Mouse (Mus musculus) ES-E14 (cell line): ENCODE measurements around the gene Atoh8.

ENCODE experiments used
- HCFC1 ChIP-seq: IDR thresholded peaks from 2 replicates; pipeline ENCODE4 v1.6.1; 2012; ENCODE audit warnings: low read length, inconsistent platforms, borderline replicate concordance; ENCODE audit not compliant: insufficient read depth
- MAFK ChIP-seq: IDR thresholded peaks from 2 replicates; pipeline ENCODE4 v1.6.1; 2014; ENCODE audit warnings: mild to moderate bottlenecking, low read depth, low read length, inconsistent platforms; ENCODE audit not compliant: insufficient read depth
- ZC3H11A ChIP-seq: IDR thresholded peaks from 2 replicates; pipeline ENCODE4 v1.6.1; 2012; ENCODE audit warnings: low read depth, mild to moderate bottlenecking, inconsistent platforms, low read length, borderline replicate concordance
- ZNF384 ChIP-seq: IDR thresholded peaks from 2 replicates; pipeline ENCODE4 v1.6.1; 2012; ENCODE audit warnings: low read depth, low read length, inconsistent platforms

DNA sequence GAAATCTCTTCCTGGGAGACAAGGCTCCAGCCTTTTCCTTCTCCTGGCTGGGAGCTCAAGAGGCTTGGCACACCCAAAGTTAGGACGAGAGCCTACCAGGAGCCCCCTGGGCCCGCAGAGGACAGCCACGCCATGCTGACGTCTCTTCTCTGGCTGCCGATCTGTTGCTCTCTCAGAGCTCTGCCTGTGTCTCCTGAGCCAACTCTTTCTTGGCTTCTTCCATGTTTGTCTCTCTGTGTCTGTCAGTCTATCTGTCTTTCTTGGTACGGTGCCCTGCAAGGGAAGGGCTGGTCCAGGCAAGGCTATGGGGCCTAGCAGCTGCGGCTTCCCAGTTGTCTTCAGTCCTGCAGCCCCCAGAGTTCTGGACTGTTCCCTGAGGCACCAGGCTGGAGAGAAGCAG lies 24.6 kb downstream of the Atoh8 start:
- TF ChIP-seq MAFK (no peak), HCFC1 (no peak), ZC3H11A (no peak), ZNF384 (no peak)
